Mouse (Mus musculus): ENCODE measurements at regions not wholly inside any gene's neighbourhood (a gene's known extent, or its start where the extent isn't known, plus 50 kb on each side); places are given as distances from the start of the nearest gene placed in this dataset.

- Histone ChIP-seq H3K4me3 (ENCODE audit: control insufficient read depth in 1 of 2, insufficient read depth in 1 of 2, low read depth in 2 of 2, low read length in 2 of 2) (no peak overlapping the region), H3K36me3 (ENCODE audit: control insufficient read depth in 1 of 2, insufficient read depth in 2 of 2, low read length in 2 of 2) (no peaks in the 10 kb centered on the region)
Measured at GRCm38 (mm10) chr9:16933602-16934001, 432.5 kb upstream of the Fat3 start.

GRCm38 (mm10) chr9:16931586-16931985, 430.5 kb upstream of the Fat3 start:
- no peaks in the 10 kb centered on the region for H3K27me3 ChIP-seq (ENCODE audit: control insufficient read depth in 1 of 2, insufficient read depth in 2 of 2, low read length in 2 of 2)
- no peaks in the 10 kb centered on the region for H3K4me1 ChIP-seq (ENCODE audit: control insufficient read depth in 1 of 2, insufficient read depth in 2 of 2, low read length in 2 of 2)
- no peak for DNase-seq (ENCODE audit: low read depth, low spot score)
- no peaks in the 10 kb centered on the region for H3K36me3 ChIP-seq (ENCODE audit: control insufficient read depth in 1 of 2, insufficient read depth in 2 of 2, low read length in 2 of 2)
- H3K4me3 ChIP-seq (ENCODE audit: control insufficient read depth in 1 of 2, insufficient read depth in 1 of 2, low read depth in 2 of 2, low read length in 2 of 2) = no peak overlapping the region
- TF ChIP-seq MAZ (IDR thresholded peaks at IDR 0.05; ENCODE audit: low read depth, low read length) (no peak), MEF2A (IDR thresholded peaks at IDR 0.05; ENCODE audit: extremely low read depth, insufficient replicate concordance, low read depth, low read length, poor library complexity, severe bottlenecking) (no peak), MAFK (IDR thresholded peaks at IDR 0.05; ENCODE audit: borderline replicate concordance, low read depth, low read length) (no peak), RAD21 (IDR thresholded peaks at IDR 0.05; ENCODE audit: low read depth, low read length) (no peak), ZC3H11A (IDR thresholded peaks at IDR 0.05; ENCODE audit: low read depth, low read length) (no peak), ELF1 (IDR thresholded peaks at IDR 0.05; ENCODE audit: low read depth, low read length) (no peak), CTCF (IDR thresholded peaks at IDR 0.05 in 2 of 3, conservative IDR thresholded peaks at IDR 0.05 in 1 of 3; ENCODE audit: control insufficient read depth in 1 of 3, insufficient read depth in 1 of 3, low read depth in 2 of 3, low read length in 3 of 3, poor library complexity in 1 of 3, severe bottlenecking in 1 of 3) (no peak), MYB (IDR thresholded peaks at IDR 0.05; ENCODE audit: low read depth, low read length) (no peak), POLR2AphosphoS5 (IDR thresholded peaks at IDR 0.05; ENCODE audit: borderline replicate concordance, low read depth, low read length) (no peak)
- H3K27ac ChIP-seq (ENCODE audit: control insufficient read depth, low read depth, low read length) = no peak overlapping the region
- H3K9ac ChIP-seq (ENCODE audit: control insufficient read depth, low read depth, low read length, poor library complexity, severe bottlenecking) = no peak overlapping the region
- H3K79me2 ChIP-seq (ENCODE audit: control insufficient read depth, insufficient read depth, low read length, poor library complexity) = no peaks in the 10 kb centered on the region
- no peaks in the 10 kb centered on the region for H3K9me3 ChIP-seq (replicated peaks; ENCODE audit: insufficient read depth, low read length)

More at GRCm38 (mm10) chr9:16933602-16934001, 432.5 kb upstream of the Fat3 start:
- H3K79me2 ChIP-seq (ENCODE audit: control insufficient read depth, insufficient read depth, low read length, poor library complexity) = no peaks in the 10 kb centered on the region
- H3K4me1 ChIP-seq (ENCODE audit: control insufficient read depth in 1 of 2, insufficient read depth in 2 of 2, low read length in 2 of 2) = no peaks in the 10 kb centered on the region
- H3K9ac ChIP-seq (ENCODE audit: control insufficient read depth, low read depth, low read length, poor library complexity, severe bottlenecking) = no peak overlapping the region
- no peak for DNase-seq (ENCODE audit: low read depth, low spot score)
- H3K27ac ChIP-seq (ENCODE audit: control insufficient read depth, low read depth, low read length) = no peak overlapping the region
- no peaks in the 10 kb centered on the region for H3K9me3 ChIP-seq (replicated peaks; ENCODE audit: insufficient read depth, low read length)
- H3K27me3 ChIP-seq (ENCODE audit: control insufficient read depth in 1 of 2, insufficient read depth in 2 of 2, low read length in 2 of 2) = no peaks in the 10 kb centered on the region
- TF ChIP-seq ZKSCAN1 (IDR thresholded peaks at IDR 0.05; ENCODE audit: low read depth, low read length) = no peak
- no peak for TF ChIP-seq SIN3A (IDR thresholded peaks at IDR 0.05; ENCODE audit: low read length)
- no peak for TF ChIP-seq CHD2 (IDR thresholded peaks at IDR 0.05; ENCODE audit: low read length)

- Histone ChIP-seq H3K27me3 (ENCODE audit: control insufficient read depth in 1 of 2, insufficient read depth in 2 of 2, low read length in 2 of 2) (no peaks in the 10 kb centered on the region), H3K9me3 (replicated peaks; ENCODE audit: insufficient read depth, low read length) (no peaks in the 10 kb centered on the region), H3K27ac (ENCODE audit: control insufficient read depth, low read depth, low read length) (no peak overlapping the region), H3K9ac (ENCODE audit: control insufficient read depth, low read depth, low read length, poor library complexity, severe bottlenecking) (no peak overlapping the region), H3K79me2 (ENCODE audit: control insufficient read depth, insufficient read depth, low read length, poor library complexity) (no peaks in the 10 kb centered on the region), H3K4me3 (ENCODE audit: control insufficient read depth in 1 of 2, insufficient read depth in 1 of 2, low read depth in 2 of 2, low read length in 2 of 2) (no peak overlapping the region), H3K36me3 (ENCODE audit: control insufficient read depth in 1 of 2, insufficient read depth in 2 of 2, low read length in 2 of 2) (no peaks in the 10 kb centered on the region), H3K4me1 (ENCODE audit: control insufficient read depth in 1 of 2, insufficient read depth in 2 of 2, low read length in 2 of 2) (no peaks in the 10 kb centered on the region)
- no peak for DNase-seq (ENCODE audit: low read depth, low spot score)
- TF ChIP-seq E2F4 (IDR thresholded peaks at IDR 0.05; ENCODE audit: borderline replicate concordance, low read depth, low read length) = no peak
- no peak for TF ChIP-seq NRF1 (IDR thresholded peaks at IDR 0.05; ENCODE audit: insufficient read depth, low read depth, low read length, poor library complexity, severe bottlenecking)
- no peak for TF ChIP-seq SMC3 (IDR thresholded peaks at IDR 0.05; ENCODE audit: low read depth, low read length)
- TF ChIP-seq POLR2AphosphoS2 (IDR thresholded peaks at IDR 0.05; ENCODE audit: low read length) = no peak
- no peak for TF ChIP-seq BHLHE40 (IDR thresholded peaks at IDR 0.05; ENCODE audit: borderline replicate concordance, low read depth, low read length)
- TF ChIP-seq MAFK (IDR thresholded peaks at IDR 0.05; ENCODE audit: borderline replicate concordance, low read depth, low read length) = no peak
- no peak for TF ChIP-seq ZNF384 (IDR thresholded peaks at IDR 0.05; ENCODE audit: low read depth, low read length)
- TF ChIP-seq TBP (IDR thresholded peaks at IDR 0.05; ENCODE audit: low read depth, low read length) = no peak
- TF ChIP-seq CHD1 (IDR thresholded peaks at IDR 0.05; ENCODE audit: low read depth, low read length) = no peak
- TF ChIP-seq EP300 (IDR thresholded peaks at IDR 0.05; ENCODE audit: low read depth in 1 of 2, low read length in 2 of 2) = no peak
- no peak for TF ChIP-seq POLR2A (IDR thresholded peaks at IDR 0.05; ENCODE audit: control insufficient read depth in 1 of 2, insufficient read depth in 1 of 2, low read depth in 1 of 2, low read length in 2 of 2, poor library complexity in 1 of 2)
- no peak for TF ChIP-seq HCFC1 (IDR thresholded peaks at IDR 0.05; ENCODE audit: low read depth, low read length)
- TF ChIP-seq TAL1 (IDR thresholded peaks at IDR 0.05; ENCODE audit: low read length) = no peak
- TF ChIP-seq SIN3A (IDR thresholded peaks at IDR 0.05; ENCODE audit: low read length) = no peak
- no peak for TF ChIP-seq MYC (IDR thresholded peaks at IDR 0.05; ENCODE audit: low read depth, low read length)
- TF ChIP-seq NELFE (IDR thresholded peaks at IDR 0.05; ENCODE audit: low read depth, low read length) = no peak
- TF ChIP-seq RAD21 (IDR thresholded peaks at IDR 0.05; ENCODE audit: low read depth, low read length) = no peak
Measured at GRCm38 (mm10) chr9:16926315-16926984, 425.4 kb upstream of the Fat3 start.
